Mouse (Mus musculus) T-helper 2 cell (primary cell): ENCODE results near the gene Ifit1.
"Not testable (repeated sequence)": the region's sequence is repeated elsewhere in the genome, so short reads cannot be mapped to it uniquely, and the experiment has no call there.

ENCODE experiments used
- in situ Hi-C: fragments of 300-600 bp; cut with MboI, MseI; formaldehyde crosslinking; loops from one replicate; pipeline ENCODE4 v1.15.1; 2025; ENCODE audit warnings: high pct_unique_total_duplicates

The Ifit1 gene

GRCm38 (mm10) chr19:34640623-34641022 is at the start of gene Ifit1, which contains the start of gene Ifit1bl2:
Ifit1 (plus strand) TSS chr19:34640871.
Ifit1bl2 (minus strand) TSS chr19:34640743.
- in situ Hi-C loops = no loop called here

- in situ Hi-C loops = no loop called here
Measured at GRCm38 (mm10) chr19:34593456-34593855, 47.2 kb upstream of the Ifit1 start.

- in situ Hi-C loops = not testable (repeated sequence)
Measured at GRCm38 (mm10) chr19:34594523-34594922, 46.1 kb upstream of the Ifit1 start.

GRCm38 (mm10) chr19:34596811-34597210 is 43.9 kb upstream of the Ifit1 start:
- in situ Hi-C loops = no loop called here

DNA sequence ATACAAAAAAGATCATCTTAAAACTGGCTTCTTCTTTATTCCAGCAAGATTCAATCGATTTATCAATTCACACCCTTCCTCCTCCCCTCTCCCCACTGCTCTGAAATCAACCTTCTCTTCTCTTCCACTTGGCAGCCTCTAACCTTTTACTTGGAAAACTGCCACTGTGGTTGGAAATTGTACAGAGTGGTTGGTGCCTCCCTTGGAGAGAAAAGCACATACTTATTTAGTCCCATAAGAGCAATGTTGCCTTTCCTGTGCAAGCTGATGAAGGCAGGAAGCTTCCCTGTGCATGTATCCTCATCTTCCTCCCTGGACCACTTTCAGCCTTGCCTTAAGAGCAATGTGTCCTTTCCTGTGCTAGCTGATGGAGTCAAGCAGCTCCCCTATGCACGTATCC is 42.3 kb upstream of the Ifit1 start:
- in situ Hi-C loops = no loop called here

DNA sequence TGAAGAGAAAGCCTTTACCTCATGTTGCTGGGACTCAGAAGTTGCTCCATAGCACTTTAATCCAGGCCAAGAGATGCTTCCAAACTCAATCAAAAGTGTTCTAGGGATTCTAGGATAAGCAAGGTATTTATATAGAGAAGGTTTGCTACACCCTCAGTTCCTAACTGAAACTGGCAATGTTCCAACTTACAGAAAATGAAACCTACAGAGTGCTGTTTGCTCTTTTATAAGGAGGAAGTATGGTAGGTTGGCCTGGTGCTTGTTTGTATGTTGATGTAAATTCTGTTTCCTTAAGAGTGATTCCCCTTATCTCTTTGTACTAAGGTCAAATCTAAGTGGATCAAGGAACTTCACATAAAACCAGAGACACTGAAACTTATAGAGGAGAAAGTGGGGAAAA is 41.4 kb upstream of the Ifit1 start:
- in situ Hi-C loops = not testable (repeated sequence)

GRCm38 (mm10) chr19:34601888-34602287 is 38.8 kb upstream of the Ifit1 start, which contains the start of gene Ifit1bl1:
Ifit1bl1 (minus strand) TSS chr19:34601956.
- in situ Hi-C loops = loop anchor here (10.0 kb wide), 1 partner anchor 47 kb away; the partner anchor contains the start of gene Ifit2

DNA sequence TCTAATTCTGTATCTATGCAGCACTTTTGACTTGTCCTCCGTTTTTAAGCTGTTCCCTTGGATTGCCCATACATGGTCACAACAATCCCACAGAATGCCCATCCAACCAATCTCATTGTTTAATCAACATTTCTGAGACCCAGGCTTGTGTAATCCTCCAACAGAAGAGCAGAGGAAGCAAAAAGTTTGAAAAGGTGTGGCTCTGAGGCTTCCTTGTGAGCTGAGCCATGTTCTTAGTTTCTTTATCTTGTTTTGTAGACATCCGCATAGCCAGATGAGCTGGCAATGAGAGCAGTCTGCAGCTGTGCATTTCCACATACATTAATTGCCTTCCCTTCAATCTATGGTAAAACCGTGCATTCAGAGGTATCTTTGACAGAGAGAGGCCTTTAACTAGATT is 35.2 kb upstream of the Ifit1 start:
- in situ Hi-C loops = loop anchor here (10.0 kb wide), 1 partner anchor 51 kb away; the partner anchor contains the start of gene Ifit2

DNA sequence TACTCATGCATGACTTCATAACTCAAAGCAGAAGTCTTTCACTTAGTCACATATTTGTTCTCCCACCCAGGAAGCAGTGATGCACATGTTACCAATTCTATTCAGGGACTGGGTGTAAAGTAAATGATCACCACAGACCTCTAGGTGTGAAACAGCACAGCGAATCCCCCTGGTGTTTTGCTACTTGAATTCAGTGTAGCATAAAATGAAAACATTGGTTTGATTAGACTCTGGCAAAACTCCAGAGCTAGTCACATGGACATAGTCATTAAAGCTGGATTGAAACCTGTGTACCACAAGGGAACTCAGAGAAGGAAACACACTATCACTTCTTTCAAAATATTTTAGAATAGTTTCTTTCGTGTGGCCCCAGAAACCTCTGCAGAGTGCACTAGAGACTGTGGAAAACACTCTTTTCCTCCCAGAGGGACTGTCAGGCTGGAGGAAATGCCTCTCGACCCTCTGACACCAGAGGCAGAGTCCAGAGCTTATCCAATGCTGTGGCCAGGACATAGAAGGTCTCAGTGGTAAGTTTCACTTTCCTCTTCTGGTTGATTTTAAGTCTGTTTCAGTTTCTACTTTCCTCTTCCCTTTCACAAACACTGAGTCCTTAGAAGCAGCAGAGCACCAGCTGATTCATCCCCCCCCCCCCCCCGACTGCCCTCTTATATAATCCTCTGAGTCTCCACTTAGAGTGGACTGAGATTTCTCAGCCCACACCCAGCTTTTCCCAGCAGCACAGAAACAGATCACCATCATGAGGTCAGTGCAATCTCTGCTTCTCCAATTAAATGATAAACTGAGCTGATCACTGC is 33.2 kb upstream of the Ifit1 start, which contains the start of gene Ifit3b:
Gene Ifit3b, plus strand, starts transcription at position 734 of the 815 bp plus-strand sequence.
- in situ Hi-C loops = loop anchor here (10.0 kb wide), 1 partner anchor 53 kb away; the partner anchor contains the start of gene Ifit2

GRCm38 (mm10) chr19:34610118-34610517 is 30.6 kb upstream of the Ifit1 start:
- in situ Hi-C loops = not testable (repeated sequence)

- in situ Hi-C loops = not testable (repeated sequence)
Measured at GRCm38 (mm10) chr19:34612243-34613001, 28.2 kb upstream of the Ifit1 start.

DNA sequence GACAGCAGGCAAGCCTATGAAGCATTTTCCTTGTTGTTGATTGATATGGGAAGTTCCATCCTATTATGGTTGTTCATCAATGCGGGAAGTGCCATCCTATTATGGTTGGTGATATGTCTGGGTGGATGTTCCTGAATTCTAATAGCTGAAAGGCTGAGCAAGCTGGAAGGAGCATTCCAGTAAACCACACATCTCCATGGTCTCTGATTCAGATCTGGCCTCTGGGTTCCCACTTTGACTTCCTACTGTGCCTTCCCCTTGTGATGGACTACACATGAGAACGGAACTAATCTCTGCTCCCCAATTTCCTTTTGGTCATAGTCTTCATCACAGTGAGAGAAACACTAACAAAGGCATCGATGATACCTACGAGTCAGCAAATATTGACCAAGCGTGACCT is 19.8 kb upstream of the Ifit1 start:
- in situ Hi-C loops = no loop called here

GRCm38 (mm10) chr19:34623781-34624180 is 16.9 kb upstream of the Ifit1 start:
- in situ Hi-C loops = no loop called here

DNA sequence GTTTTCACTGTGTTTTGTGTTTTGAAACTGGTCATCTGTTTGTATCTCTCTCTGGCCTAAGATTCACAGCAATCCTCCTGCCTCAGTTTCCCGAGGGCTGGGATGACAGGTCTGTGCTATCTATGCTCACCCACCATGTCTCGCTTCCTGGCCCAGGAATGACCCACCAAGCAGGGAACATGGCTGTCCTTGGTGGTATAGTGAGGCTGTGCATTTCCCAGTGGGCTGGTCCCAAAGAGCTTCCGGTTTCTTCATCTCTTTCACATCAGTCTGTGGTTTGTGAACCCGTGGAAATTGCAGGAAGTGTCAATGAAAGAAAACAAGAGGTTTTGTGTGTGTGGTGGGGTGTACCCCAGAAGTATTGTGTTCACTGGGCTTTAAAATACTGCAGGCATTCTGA is 16.0 kb upstream of the Ifit1 start:
- in situ Hi-C loops = no loop called here

DNA sequence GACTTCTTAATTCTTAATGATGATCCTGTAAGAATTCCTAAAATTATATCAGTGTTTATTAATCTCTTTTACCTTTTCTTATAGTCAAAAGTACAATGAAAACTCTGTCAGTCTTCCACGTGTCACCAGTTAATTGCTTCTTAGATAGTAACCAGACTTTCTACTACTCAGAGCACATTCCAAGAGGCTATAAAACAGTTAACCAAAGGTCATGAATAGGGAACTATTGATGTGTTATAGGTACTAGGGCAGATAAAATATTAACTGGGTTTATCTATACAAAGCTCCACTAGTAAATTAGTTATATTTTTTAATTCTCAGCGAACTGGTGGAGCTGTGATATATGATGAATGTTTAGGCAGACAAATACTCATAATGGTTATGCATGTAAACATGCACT is 13.2 kb upstream of the Ifit1 start:
- in situ Hi-C loops = no loop called here

DNA sequence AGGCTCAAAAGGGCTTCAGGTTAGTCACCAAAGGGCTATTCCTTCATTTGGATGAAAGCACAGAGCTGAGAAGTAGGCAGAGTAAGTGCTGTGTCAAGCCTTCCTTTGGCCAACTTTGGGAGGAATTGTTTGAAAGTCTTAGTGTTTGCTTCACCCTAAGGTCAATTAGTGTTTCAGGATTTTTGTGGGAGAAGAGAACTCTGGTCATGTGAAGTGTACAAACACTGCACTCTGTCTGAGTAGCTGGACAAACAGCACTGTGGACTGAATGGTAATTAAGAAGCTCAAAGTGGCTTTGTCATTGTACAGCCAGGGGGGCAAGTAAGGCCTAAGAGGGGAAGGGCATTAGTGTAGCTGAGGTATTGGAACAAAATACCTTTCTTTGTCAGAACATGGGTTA is 9.2 kb upstream of the Ifit1 start:
- in situ Hi-C loops = no loop called here

- in situ Hi-C loops = no loop called here
Measured at GRCm38 (mm10) chr19:34633484-34633883, 7.2 kb upstream of the Ifit1 start.

- in situ Hi-C loops = loop anchor here (5.0 kb wide), 1 partner anchor 90 kb away; no protein-coding TSS in a partner anchor
Measured at GRCm38 (mm10) chr19:34636933-34637557, 3.6 kb upstream of the Ifit1 start.

GRCm38 (mm10) chr19:34642616-34643015 is 1.9 kb downstream of the Ifit1 start:
- in situ Hi-C loops = no loop called here

DNA sequence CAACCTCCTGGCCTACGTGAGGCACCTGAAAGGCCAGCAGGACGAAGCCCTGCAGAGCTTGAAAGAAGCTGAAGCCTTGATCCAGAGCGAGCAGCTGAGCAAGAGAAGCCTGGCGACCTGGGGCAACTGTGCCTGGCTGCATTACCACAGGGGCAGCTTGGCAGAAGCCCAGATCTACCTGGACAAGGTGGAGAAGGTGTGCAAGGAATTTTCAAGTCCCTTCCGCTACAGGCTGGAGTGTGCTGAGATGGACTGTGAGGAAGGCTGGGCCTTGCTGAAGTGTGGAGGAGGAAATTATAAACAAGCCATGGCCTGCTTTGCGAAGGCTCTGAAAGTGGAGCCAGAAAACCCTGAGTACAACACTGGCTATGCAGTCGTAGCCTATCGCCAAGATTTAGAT is 7.0 kb downstream of the Ifit1 start:
- in situ Hi-C loops = not testable (repeated sequence)

DNA sequence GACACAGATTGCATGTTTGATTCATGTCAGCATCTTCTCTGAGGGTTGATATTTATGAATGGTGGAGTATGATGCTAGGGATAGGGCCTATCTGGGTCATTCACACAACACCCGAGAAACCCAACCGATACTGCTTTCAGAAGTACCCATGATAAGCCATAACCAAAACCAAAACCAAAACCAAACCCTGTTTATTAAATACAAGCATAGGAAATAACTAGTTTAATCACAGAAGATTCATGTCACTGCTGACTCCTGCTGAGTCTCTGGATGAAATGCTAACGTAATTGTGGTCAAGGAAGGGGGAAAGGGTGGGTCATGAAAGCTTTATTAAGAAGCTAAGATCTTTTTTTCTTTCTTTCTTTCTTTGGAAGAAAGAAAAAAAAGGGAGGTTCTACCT is 9.6 kb downstream of the Ifit1 start:
- in situ Hi-C loops = no loop called here

DNA sequence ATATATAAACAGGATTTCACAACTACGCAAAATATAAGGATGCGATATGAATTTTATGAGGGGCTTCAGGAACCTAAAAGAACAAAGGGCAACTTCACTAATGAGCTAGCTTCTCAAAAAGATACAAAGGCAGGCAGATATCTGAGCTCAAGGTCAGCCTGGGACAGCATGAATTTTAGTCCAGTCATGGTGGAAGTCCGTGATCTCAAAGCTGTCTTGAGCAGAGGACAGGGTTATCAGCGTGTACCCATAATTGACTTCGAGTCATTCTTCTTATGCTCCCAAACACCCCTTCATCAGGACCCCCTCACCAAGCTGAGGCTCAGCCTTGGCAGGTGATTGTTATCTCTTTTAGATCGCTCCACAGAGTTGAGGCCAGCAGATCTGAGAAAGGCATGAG is 10.3 kb downstream of the Ifit1 start:
- in situ Hi-C loops = no loop called here
